Mouse (Mus musculus): ENCODE data around the gene Rnf141. TPM values are rescaled to one million over a fixed set of nuclear protein-coding genes. Genes with fewer than 3 reads are reported as not detected.

Gene Rnf141
- polyA plus RNA-seq, 1 experiment: 0.21 TPM

DNA sequence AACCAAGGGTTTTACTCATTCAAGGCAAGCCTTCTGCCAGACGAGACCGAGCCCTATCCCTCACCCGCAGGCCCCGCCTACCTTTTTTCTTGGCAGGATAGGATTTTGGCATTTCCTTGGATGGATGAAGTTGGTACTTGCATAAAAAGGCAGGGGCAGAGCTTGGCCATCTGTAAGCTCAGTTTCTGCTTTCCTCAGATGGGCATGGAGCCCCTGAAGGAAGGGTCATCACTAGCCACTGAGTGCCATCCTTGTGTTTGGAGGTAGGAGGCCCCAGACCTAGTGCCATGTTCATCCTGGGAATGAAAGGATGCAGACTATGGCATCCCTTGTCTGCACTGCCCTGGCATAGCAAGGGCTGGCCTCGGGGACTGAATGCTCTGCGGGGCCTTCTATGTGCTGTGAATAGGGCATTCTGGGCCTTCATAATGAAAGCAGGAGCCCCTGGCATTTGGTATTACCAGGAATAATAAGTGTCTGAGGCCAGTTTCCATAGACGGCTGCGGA is 64.6 kb downstream of the Rnf141 start:
- no peak for TF ChIP-seq TAL1 (IDR thresholded peaks at IDR 0.05; ENCODE audit: low read length)
- no peak for TF ChIP-seq GATA1 (IDR thresholded peaks at IDR 0.05; ENCODE audit: low read length)
- peaks cover 92% of the 10 kb centered on the region for H3K4me1 ChIP-seq (ENCODE audit: control insufficient read depth)
- no peaks in the 10 kb centered on the region for H3K27me3 ChIP-seq (ENCODE audit: control insufficient read depth)
- no peaks in the 10 kb centered on the region for H3K9me3 ChIP-seq (ENCODE audit: control insufficient read depth, low read length)
- H3K36me3 ChIP-seq (ENCODE audit: control insufficient read depth): peaks cover 97% of the 10 kb centered on the region
- H3K4me3 ChIP-seq (replicated peaks): peak overlapping the region; percentile 56

DNA sequence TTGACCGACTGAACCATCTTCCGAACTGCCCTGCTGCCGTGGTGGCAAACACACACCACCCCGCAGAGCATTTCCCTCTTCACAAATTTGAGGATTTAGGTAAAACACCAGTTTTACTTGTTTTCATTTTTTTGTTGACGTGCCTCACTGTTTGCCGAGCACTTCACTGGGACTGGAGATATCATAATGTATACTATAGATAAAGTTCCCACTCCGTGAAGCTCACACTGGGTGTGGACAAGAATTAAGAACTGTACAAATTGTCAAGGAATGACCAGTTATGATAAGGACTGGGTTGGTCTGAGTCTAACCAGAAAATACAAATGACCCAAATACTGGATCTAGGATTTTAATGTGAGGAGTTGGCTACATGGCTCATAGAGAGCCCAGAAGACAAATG is 65.3 kb downstream of the Rnf141 start:
- TF ChIP-seq TAL1 (IDR thresholded peaks at IDR 0.05; ENCODE audit: low read length) (no peak), GATA1 (IDR thresholded peaks at IDR 0.05; ENCODE audit: low read length) (no peak)
- H3K36me3 ChIP-seq (ENCODE audit: control insufficient read depth): peaks cover 90% of the 10 kb centered on the region
- H3K4me1 ChIP-seq (ENCODE audit: control insufficient read depth): peaks cover 93% of the 10 kb centered on the region
- H3K9me3 ChIP-seq (ENCODE audit: control insufficient read depth, low read length): no peaks in the 10 kb centered on the region
- H3K27me3 ChIP-seq (ENCODE audit: control insufficient read depth): no peaks in the 10 kb centered on the region
- peak overlapping the region; percentile 56 for H3K4me3 ChIP-seq (replicated peaks)

DNA sequence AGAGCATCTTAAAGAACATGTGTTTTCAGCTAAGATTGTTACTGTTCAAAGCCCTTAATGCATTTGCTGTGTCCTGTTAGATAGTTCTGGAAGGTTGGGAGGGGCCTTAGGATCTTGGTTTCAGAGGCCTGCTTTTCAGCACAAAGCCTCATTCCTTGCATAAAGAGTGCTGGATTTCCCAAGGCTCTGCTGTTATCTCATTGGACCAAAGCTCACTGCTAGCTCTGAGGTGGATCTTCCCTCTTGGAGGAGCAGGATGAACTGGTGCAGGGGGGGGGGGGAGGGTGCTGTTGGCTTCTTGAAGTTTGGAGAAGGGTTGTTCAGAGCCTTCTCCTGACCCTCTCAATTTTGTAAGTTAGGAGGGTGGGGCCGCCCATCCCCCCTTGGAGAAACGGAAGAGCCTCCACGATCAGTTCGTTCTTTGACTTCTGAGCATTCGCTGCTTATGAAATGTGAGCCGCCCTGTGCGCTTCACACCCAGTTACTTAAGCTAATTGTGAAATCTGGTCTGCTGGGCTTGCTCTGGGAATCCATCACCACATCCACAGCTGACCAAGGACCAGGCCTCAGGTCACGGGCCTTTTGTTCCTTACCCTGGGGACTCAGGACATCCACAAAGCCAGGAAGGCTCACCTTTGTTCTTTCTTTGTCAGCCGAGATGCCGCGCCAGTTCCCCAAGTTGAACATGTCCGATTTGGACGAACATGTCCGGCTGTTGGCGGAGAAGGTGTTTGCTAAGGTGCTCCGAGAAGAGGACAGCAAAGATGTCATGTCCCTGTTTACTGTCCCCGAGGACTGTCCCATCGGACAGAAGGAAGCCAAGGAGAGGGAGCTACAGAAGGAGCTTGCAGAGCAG is 66.9 kb downstream of the Rnf141 start:
- Histone ChIP-seq H3K4me1 (ENCODE audit: control insufficient read depth) (peaks cover 97% of the 10 kb centered on the region), H3K9me3 (ENCODE audit: control insufficient read depth, low read length) (no peaks in the 10 kb centered on the region), H3K36me3 (ENCODE audit: control insufficient read depth) (peaks cover 77% of the 10 kb centered on the region), H3K4me3 (replicated peaks) (peak overlapping the region; percentile 56), H3K27me3 (ENCODE audit: control insufficient read depth) (no peaks in the 10 kb centered on the region)
- TF ChIP-seq GATA1 (IDR thresholded peaks at IDR 0.05; ENCODE audit: low read length): no peak

DNA sequence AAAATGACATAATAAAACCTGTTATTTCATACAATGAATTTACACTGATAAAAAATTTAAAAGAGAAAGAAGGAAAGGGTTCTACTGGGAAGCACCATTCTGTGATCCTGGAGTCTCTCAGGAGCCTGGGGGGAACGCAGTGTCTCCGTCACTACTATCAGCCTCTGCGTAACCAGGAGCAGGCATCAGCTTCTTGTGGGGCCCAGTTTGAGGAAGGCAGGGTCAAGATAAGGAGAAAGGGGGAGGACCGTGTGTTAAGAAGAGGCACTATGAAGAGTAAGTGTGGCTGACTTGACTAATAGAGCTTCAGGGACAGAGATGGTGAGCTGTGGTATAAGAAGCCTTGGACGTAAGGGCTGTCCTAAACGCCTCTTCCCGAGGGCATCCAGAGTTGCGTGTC is 69.6 kb downstream of the Rnf141 start:
- H3K4me1 ChIP-seq (ENCODE audit: control insufficient read depth): peaks cover 97% of the 10 kb centered on the region
- H3K27me3 ChIP-seq (ENCODE audit: control insufficient read depth): no peaks in the 10 kb centered on the region; the same call in 1 of the 2 replicates
- peaks cover 50% of the 10 kb centered on the region for H3K36me3 ChIP-seq (ENCODE audit: control insufficient read depth)
- H3K4me3 ChIP-seq (replicated peaks): peak overlapping the region; percentile 70
- TF ChIP-seq TAL1 (IDR thresholded peaks at IDR 0.05; ENCODE audit: low read length) (peak; percentile 57), GATA1 (IDR thresholded peaks at IDR 0.05; ENCODE audit: low read length) (peak; percentile 90)
- H3K9me3 ChIP-seq (ENCODE audit: control insufficient read depth, low read length): no peaks in the 10 kb centered on the region

DNA sequence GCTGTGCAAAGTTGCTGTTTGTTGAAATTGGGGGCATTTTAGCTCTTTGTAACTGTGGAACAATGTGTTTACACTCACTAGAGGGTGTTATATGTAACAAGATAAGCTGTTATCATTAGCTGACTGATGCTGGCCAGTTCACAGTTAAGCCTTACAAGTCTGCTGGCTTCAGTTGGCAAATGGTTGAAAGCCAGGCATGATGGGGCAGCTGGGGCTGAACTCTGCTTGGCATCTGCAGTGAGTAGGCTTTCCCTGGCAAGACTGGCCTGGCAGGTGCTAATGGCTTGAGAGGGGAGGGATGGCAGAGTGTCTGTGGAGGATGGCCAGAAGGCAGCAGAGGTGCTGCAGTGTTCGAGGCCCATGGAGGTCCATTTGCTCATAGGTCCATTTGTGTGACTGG is 70.2 kb downstream of the Rnf141 start:
- H3K36me3 ChIP-seq (ENCODE audit: control insufficient read depth): peaks cover 44% of the 10 kb centered on the region
- peak overlapping the region; percentile 70 for H3K4me3 ChIP-seq (replicated peaks)
- TF ChIP-seq TAL1 (IDR thresholded peaks at IDR 0.05; ENCODE audit: low read length) (no peak), GATA1 (IDR thresholded peaks at IDR 0.05; ENCODE audit: low read length) (no peak)
- H3K27me3 ChIP-seq (ENCODE audit: control insufficient read depth): peaks cover 5% of the 10 kb centered on the region
- peaks cover 97% of the 10 kb centered on the region for H3K4me1 ChIP-seq (ENCODE audit: control insufficient read depth)
- H3K9me3 ChIP-seq (ENCODE audit: control insufficient read depth, low read length): no peaks in the 10 kb centered on the region

DNA sequence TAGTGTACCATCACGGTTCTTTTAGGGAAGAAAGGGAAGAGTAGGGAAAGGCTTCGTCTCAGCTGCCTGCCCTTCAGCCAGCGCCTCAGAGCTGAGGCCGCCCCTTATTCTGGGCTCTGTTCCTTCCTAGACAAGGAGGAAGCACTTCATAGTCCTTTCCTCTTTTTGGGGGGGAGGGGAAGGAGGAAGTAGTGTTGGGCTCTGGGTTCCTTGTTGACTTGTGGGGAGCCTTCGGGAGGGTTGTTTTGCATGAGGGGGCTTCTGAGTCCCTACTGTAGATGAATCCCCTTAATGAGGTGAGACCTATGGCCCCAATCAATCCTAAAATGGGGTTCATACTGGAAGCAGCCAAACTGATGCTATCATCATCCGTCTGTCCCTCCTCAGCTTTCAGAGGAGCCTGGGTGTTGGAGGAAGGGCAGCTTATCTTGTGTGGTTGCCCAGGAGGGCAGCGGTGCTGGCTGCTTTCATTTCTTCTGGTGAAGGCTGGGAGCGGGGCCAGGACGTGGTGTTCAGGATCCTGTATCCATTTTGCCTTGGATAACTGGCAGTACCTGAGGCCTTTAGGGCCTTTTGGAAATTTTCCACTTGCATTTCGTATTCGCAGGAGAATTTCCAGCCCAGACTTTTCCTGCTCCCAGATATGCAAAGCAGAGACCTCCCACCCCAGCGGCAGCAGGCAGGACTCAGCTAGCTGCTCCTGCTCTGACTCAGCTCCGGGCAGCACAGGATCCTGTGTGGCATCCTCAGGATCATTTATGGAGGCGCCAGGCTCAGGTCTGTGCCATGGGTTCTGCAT is 70.9 kb downstream of the Rnf141 start:
- H3K4me1 ChIP-seq (ENCODE audit: control insufficient read depth): peaks cover 97% of the 10 kb centered on the region
- TF ChIP-seq TAL1 (IDR thresholded peaks at IDR 0.05; ENCODE audit: low read length) (no peak), GATA1 (IDR thresholded peaks at IDR 0.05; ENCODE audit: low read length) (peak; percentile 56)
- peak overlapping the region; percentile 70 for H3K4me3 ChIP-seq (replicated peaks)
- no peaks in the 10 kb centered on the region for H3K9me3 ChIP-seq (ENCODE audit: control insufficient read depth, low read length)
- H3K27me3 ChIP-seq (ENCODE audit: control insufficient read depth): peaks cover 12% of the 10 kb centered on the region
- peaks cover 37% of the 10 kb centered on the region for H3K36me3 ChIP-seq (ENCODE audit: control insufficient read depth)

DNA sequence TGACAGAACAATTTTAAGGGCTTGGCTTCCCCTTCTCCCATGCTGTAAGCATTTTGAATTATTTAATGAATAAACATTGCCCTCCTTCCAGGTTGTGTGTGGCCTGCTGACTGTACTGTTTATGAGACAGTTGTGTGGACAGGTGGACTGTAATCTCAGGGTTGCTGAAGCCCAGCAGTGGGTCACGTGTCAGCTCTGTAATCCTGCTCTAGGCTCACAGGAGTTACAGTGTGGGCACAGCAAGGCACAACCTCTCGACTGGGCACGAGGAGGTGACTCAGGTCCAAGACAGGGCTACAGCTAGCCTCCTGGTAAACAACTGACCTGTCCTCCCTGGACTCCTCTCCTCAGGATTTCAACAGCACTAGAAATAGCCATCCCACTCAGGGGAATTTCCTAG is 71.9 kb downstream of the Rnf141 start:
- Histone ChIP-seq H3K4me1 (ENCODE audit: control insufficient read depth) (peaks cover 96% of the 10 kb centered on the region), H3K27me3 (ENCODE audit: control insufficient read depth) (peaks cover 22% of the 10 kb centered on the region), H3K36me3 (ENCODE audit: control insufficient read depth) (peaks cover 26% of the 10 kb centered on the region), H3K4me3 (replicated peaks) (peak overlapping the region; percentile 22), H3K9me3 (ENCODE audit: control insufficient read depth, low read length) (no peaks in the 10 kb centered on the region)
- TF ChIP-seq GATA1 (IDR thresholded peaks at IDR 0.05; ENCODE audit: low read length) (no peak), TAL1 (IDR thresholded peaks at IDR 0.05; ENCODE audit: low read length) (no peak)

DNA sequence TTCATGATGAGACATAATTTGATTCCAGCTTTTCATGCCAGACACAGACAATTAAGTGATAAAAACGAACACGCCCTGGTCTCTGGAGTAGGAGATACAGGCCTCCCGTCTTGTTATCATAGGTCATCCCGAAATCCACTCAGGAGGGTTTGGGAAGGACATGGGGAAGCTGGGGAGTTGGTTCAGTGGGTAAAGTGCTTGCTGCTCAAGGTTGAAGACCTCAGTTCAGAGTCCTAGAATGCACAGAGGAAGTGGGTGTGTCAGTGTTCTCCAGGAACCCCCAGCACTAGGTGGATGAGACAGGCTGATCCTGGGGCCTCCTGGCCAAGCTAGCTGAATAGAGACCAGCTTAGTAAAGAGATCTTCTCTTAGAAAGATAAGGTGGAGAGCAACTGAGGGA is 73.3 kb downstream of the Rnf141 start:
- no peaks in the 10 kb centered on the region for H3K9me3 ChIP-seq (ENCODE audit: control insufficient read depth, low read length)
- peaks cover 12% of the 10 kb centered on the region for H3K36me3 ChIP-seq (ENCODE audit: control insufficient read depth)
- H3K4me3 ChIP-seq (replicated peaks): peak overlapping the region; percentile 19
- H3K27me3 ChIP-seq (ENCODE audit: control insufficient read depth): peaks cover 22% of the 10 kb centered on the region
- H3K4me1 ChIP-seq (ENCODE audit: control insufficient read depth): peaks cover 82% of the 10 kb centered on the region
- TF ChIP-seq TAL1 (IDR thresholded peaks at IDR 0.05; ENCODE audit: low read length) (no peak), GATA1 (IDR thresholded peaks at IDR 0.05; ENCODE audit: low read length) (no peak)

DNA sequence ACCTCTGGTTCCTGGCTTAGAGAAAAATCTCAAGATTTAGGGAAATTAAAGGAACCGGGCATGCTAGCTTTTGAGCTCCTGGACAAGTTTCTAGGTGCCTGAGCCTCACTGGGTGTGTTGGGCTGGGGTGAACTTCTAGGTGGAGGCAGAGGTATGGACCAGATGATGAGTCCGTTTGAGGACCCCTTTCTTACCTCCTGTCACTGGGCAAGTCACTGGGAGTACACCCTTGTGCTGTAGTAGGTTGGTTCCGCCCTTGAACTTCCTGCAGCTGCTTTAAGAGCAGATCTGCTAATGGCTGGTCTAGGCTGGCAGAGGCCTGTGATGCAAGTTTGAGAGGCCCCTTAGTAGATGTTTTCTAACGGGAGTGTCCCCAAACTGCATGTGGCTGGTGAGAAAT is 75.2 kb downstream of the Rnf141 start:
- TF ChIP-seq GATA1 (IDR thresholded peaks at IDR 0.05; ENCODE audit: low read length) (no peak), TAL1 (IDR thresholded peaks at IDR 0.05; ENCODE audit: low read length) (no peak)

More for the DNA sequence above, 75.2 kb downstream of the Rnf141 start:
- H3K4me1 ChIP-seq (ENCODE audit: control insufficient read depth): peaks cover 66% of the 10 kb centered on the region
- H3K4me3 ChIP-seq (replicated peaks): peak overlapping the region; percentile 76
- no peaks in the 10 kb centered on the region for H3K9me3 ChIP-seq (ENCODE audit: control insufficient read depth, low read length)
- no peaks in the 10 kb centered on the region; the same call in 1 of the 2 replicates for H3K36me3 ChIP-seq (ENCODE audit: control insufficient read depth)
- peaks cover 22% of the 10 kb centered on the region for H3K27me3 ChIP-seq (ENCODE audit: control insufficient read depth)

All from erythroblast, embryonic 14.5 days (primary cell).